Mouse (Mus musculus): Measurements from ENCODE around the gene Tmem160.

The Tmem160 gene

GRCm38 (mm10) chr7:16441241-16441640 lies 11.3 kb upstream of the Tmem160 start:
- in situ Hi-C loops (cut with MboI), result no loop called here

- in situ Hi-C loops (cut with MboI), result no loop called here
Measured at GRCm38 (mm10) chr7:16451656-16452055, 923 bp upstream of the Tmem160 start.

GRCm38 (mm10) chr7:16453118-16453711 lies 636 bp downstream of the Tmem160 start:
- in situ Hi-C loops (cut with MboI), result no loop called here

- in situ Hi-C loops (cut with MboI), result no loop called here
Measured at GRCm38 (mm10) chr7:16455016-16455415, 2.4 kb downstream of the Tmem160 start.

GRCm38 (mm10) chr7:16456289-16456688 lies 3.7 kb downstream of the Tmem160 start:
- in situ Hi-C loops (cut with MboI), result no loop called here

- in situ Hi-C loops (cut with MboI), result no loop called here
Measured at GRCm38 (mm10) chr7:16460566-16460965, 8.0 kb downstream of the Tmem160 start.

GRCm38 (mm10) chr7:16461151-16461550 lies 8.6 kb downstream of the Tmem160 start:
- in situ Hi-C loops (cut with MboI), result no loop called here

- in situ Hi-C loops (cut with MboI), result no loop called here
Measured at GRCm38 (mm10) chr7:16461705-16462104, 9.1 kb downstream of the Tmem160 start.

- in situ Hi-C loops (cut with MboI), result no loop called here
Measured at GRCm38 (mm10) chr7:16463214-16463613, 10.6 kb downstream of the Tmem160 start.

- in situ Hi-C loops (cut with MboI), result no loop called here
Measured at GRCm38 (mm10) chr7:16465160-16465559, 12.6 kb downstream of the Tmem160 start.

GRCm38 (mm10) chr7:16465568-16465967 lies 13.0 kb downstream of the Tmem160 start:
- in situ Hi-C loops (cut with MboI), result no loop called here

GRCm38 (mm10) chr7:16466565-16466964 lies 14.0 kb downstream of the Tmem160 start:
- in situ Hi-C loops (cut with MboI), result no loop called here

GRCm38 (mm10) chr7:16468115-16468514 lies 15.5 kb downstream of the Tmem160 start:
- in situ Hi-C loops (cut with MboI), result no loop called here

- in situ Hi-C loops (cut with MboI), result no loop called here
Measured at GRCm38 (mm10) chr7:16471549-16471948, 19.0 kb downstream of the Tmem160 start.

GRCm38 (mm10) chr7:16472116-16472709 lies 19.6 kb downstream of the Tmem160 start:
- in situ Hi-C loops (cut with MboI), result no loop called here

- in situ Hi-C loops (cut with MboI), result no loop called here
Measured at GRCm38 (mm10) chr7:16473847-16474246, 21.3 kb downstream of the Tmem160 start.

GRCm38 (mm10) chr7:16474445-16474844 lies 21.9 kb downstream of the Tmem160 start:
- in situ Hi-C loops (cut with MboI), result no loop called here

- in situ Hi-C loops (cut with MboI), result no loop called here
Measured at GRCm38 (mm10) chr7:16475321-16475720, 22.7 kb downstream of the Tmem160 start.

GRCm38 (mm10) chr7:16475764-16476599 lies 23.4 kb downstream of the Tmem160 start:
- in situ Hi-C loops (cut with MboI), result no loop called here

GRCm38 (mm10) chr7:16476600-16476989 lies 24.0 kb downstream of the Tmem160 start:
- in situ Hi-C loops (cut with MboI), result no loop called here

- in situ Hi-C loops (cut with MboI), result no loop called here
Measured at GRCm38 (mm10) chr7:16477628-16478027, 25.0 kb downstream of the Tmem160 start, which contains the start of gene Npas1. Gene Npas1, minus strand, starts transcription at chr7:16477728.

GRCm38 (mm10) chr7:16488816-16489215 lies 36.2 kb downstream of the Tmem160 start:
- in situ Hi-C loops (cut with MboI), result no loop called here

GRCm38 (mm10) chr7:16489948-16490347 lies 37.4 kb downstream of the Tmem160 start:
- in situ Hi-C loops (cut with MboI), result no loop called here

All from mature B cell (primary cell).